ENCODE assay signal across 9 mouse cellular contexts in genomic region chr10:122807127-122808105, GRCm38 (mm10).
DNase-seq lines count a peak whose midpoint lies in the region; ATAC-seq and TF ChIP-seq lines count a peak whose summit lies in the region.
"Had no signal": no experiment of that assay in that cellular context is flagged by ENCODE, and none has a peak within 500 bp of the region (broad histone marks: within the 10 kb centered on the region; RNA-seq: fewer than 3 reads in every experiment).

No protein-coding gene starts in this region.

- no peaks in the 10 kb centered on the region for H3K36me3 ChIP-seq in E14TG2a.4 (ENCODE audit: insufficient read depth, low read length)
- H3K36me3 ChIP-seq in forebrain, embryonic 12.5 days (replicated peaks), result no peaks in the 10 kb centered on the region
- peaks cover 4% of the 10 kb centered on the region; the same call in 1 of the 2 replicates for H3K36me3 ChIP-seq in heart, embryonic 16.5 days (ENCODE audit: control insufficient read depth, insufficient read depth)
- H3K36me3 ChIP-seq in liver, postnatal 0 days (replicated peaks; ENCODE audit: insufficient read depth, low read length), result no peaks in the 10 kb centered on the region
- H3K36me3 ChIP-seq: liver, embryonic 15.5 days had no signal

- H3K9ac ChIP-seq in forebrain, embryonic 12.5 days, result no peak overlapping the region
- H3K9ac ChIP-seq in heart, embryonic 16.5 days (ENCODE audit: low read length), result no peak overlapping the region
- no peak overlapping the region for H3K9ac ChIP-seq in liver, postnatal 0 days (replicated peaks)
- H3K9ac ChIP-seq: liver, embryonic 15.5 days had no signal

- TF ChIP-seq CTCF in E14TG2a.4 (conservative IDR thresholded peaks at IDR 0.05; ENCODE audit: low read length), result peak; percentile 78
- peak; percentile 81 for TF ChIP-seq CTCF in liver, postnatal 0 days (IDR thresholded peaks at IDR 0.05; ENCODE audit: low read depth)
- no peak for TF ChIP-seq CTCF in olfactory bulb, adult 2 months (IDR thresholded peaks at IDR 0.05; ENCODE audit: insufficient read depth, low read depth, low read length)

- H3K27ac ChIP-seq in forebrain, embryonic 12.5 days, result peak overlapping the region; percentile 68
- H3K27ac ChIP-seq in heart, embryonic 16.5 days (ENCODE audit: low read length), result peak overlapping the region; percentile 70
- H3K27ac ChIP-seq in liver, postnatal 0 days (ENCODE audit: low read depth), result no peak overlapping the region
- peak overlapping the region; percentile 54 for H3K27ac ChIP-seq in olfactory bulb, adult 2 months (ENCODE audit: insufficient read depth, low read depth, low read length)
- H3K27ac ChIP-seq: liver, embryonic 15.5 days had no signal

- H3K4me2 ChIP-seq in forebrain, embryonic 12.5 days, result no peak overlapping the region
- 0 out of 2 replicates have a peak overlapping the region, but pooled peaks have one; percentile 26 for H3K4me2 ChIP-seq in heart, embryonic 16.5 days (ENCODE audit: low read depth, low read length)
- no peak overlapping the region for H3K4me2 ChIP-seq in liver, postnatal 0 days (ENCODE audit: low read depth, low read length)
- H3K4me2 ChIP-seq: liver, embryonic 15.5 days had no signal

- H3K4me3 ChIP-seq in E14TG2a.4 (replicated peaks; ENCODE audit: low read length), result no peak overlapping the region
- no peak overlapping the region for H3K4me3 ChIP-seq in forebrain, embryonic 12.5 days (replicated peaks)
- no peak overlapping the region for H3K4me3 ChIP-seq in heart, embryonic 16.5 days (ENCODE audit: low read length)
- H3K4me3 ChIP-seq in liver, postnatal 0 days (ENCODE audit: low read depth, low read length), result no peak overlapping the region
- H3K4me3 ChIP-seq in olfactory bulb, adult 2 months (ENCODE audit: insufficient read depth, low read depth, low read length), result no peak overlapping the region
- H3K4me3 ChIP-seq: liver, embryonic 15.5 days had no signal

- 0 out of 2 replicates have a peak, but pooled peaks have one; percentile 13 for TF ChIP-seq EP300 in liver, postnatal 0 days (IDR thresholded peaks at IDR 0.05; ENCODE audit: low read depth)

- H3K9me3 ChIP-seq in E14TG2a.4 (ENCODE audit: low read length), result no peaks in the 10 kb centered on the region
- H3K9me3 ChIP-seq in forebrain, embryonic 12.5 days, result no peaks in the 10 kb centered on the region
- peaks cover 6% of the 10 kb centered on the region; the same call in 1 of the 2 replicates for H3K9me3 ChIP-seq in heart, embryonic 16.5 days (replicated peaks; ENCODE audit: control insufficient read depth, low read length)
- no peaks in the 10 kb centered on the region for H3K9me3 ChIP-seq in liver, postnatal 0 days (ENCODE audit: low read length)
- H3K9me3 ChIP-seq: liver, embryonic 15.5 days had no signal

- 36% methylated on average over 9 of the region's 9 CpGs for WGBS in forebrain, embryonic 12.5 days
- 31% methylated on average over 9 of the region's 9 CpGs for WGBS in heart, embryonic 16.5 days
- 38% methylated on average over 9 of the region's 9 CpGs for WGBS in liver, postnatal 0 days (ENCODE audit: insufficient replicate concordance)
- 13% methylated on average over 9 of the region's 9 CpGs for WGBS in olfactory bulb, adult 2 months

- H3K27me3 ChIP-seq in E14TG2a.4 (ENCODE audit: insufficient read depth, low read length), result peaks cover 5% of the 10 kb centered on the region
- H3K27me3 ChIP-seq in forebrain, embryonic 12.5 days, result peaks cover 2% of the 10 kb centered on the region; the same call in 1 of the 2 replicates
- H3K27me3 ChIP-seq in heart, embryonic 16.5 days (ENCODE audit: control insufficient read depth, insufficient read depth, low read length), result no peaks in the 10 kb centered on the region
- no peaks in the 10 kb centered on the region for H3K27me3 ChIP-seq in liver, postnatal 0 days (ENCODE audit: insufficient read depth, low read length)
- H3K27me3 ChIP-seq: liver, embryonic 15.5 days had no signal

- H3K4me1 ChIP-seq in E14TG2a.4 (replicated peaks; ENCODE audit: low read depth, low read length), result peaks cover 33% of the 10 kb centered on the region
- peaks cover 9% of the 10 kb centered on the region for H3K4me1 ChIP-seq in forebrain, embryonic 12.5 days
- peaks cover 15% of the 10 kb centered on the region for H3K4me1 ChIP-seq in heart, embryonic 16.5 days (ENCODE audit: control insufficient read depth, insufficient read depth, low read length)
- peaks cover under 1% of the 10 kb centered on the region; the same call in 1 of the 2 replicates for H3K4me1 ChIP-seq in liver, postnatal 0 days (ENCODE audit: insufficient read depth)
- H3K4me1 ChIP-seq in olfactory bulb, adult 2 months (ENCODE audit: control insufficient read depth, insufficient read depth, low read length), result peaks cover 6% of the 10 kb centered on the region

- peak; percentile 71 for ATAC-seq in forebrain, embryonic 12.5 days (ENCODE audit: low FRiP score)
- ATAC-seq in heart, embryonic 16.5 days (replicated peaks; ENCODE audit: extremely low read depth, insufficient read depth, low FRiP score), result no peak; the same call in 1 of the 2 replicates
- ATAC-seq in liver, postnatal 0 days, result 0 out of 2 replicates have a peak, but pooled peaks have one; percentile 36

- DNase-seq in c-Kit-positive CD71-negative TER-119-negative erythroid progenitor cells, embryonic 14.5 days (ENCODE audit: low read depth), result peak; percentile 78
- DNase-seq in kidney, postnatal 14 days, result peak; percentile 87
- DNase-seq in liver, postnatal 0 days, result peak; percentile 76
- DNase-seq in thymus, postnatal 10 days (ENCODE audit: low spot score in 2 of 2), result peak; percentile 63 to 88

- no peak for TF ChIP-seq POLR2A in olfactory bulb, adult 2 months (IDR thresholded peaks at IDR 0.05; ENCODE audit: insufficient read depth, low read depth, low read length)
